Mouse (Mus musculus): ENCODE measurements at regions not wholly inside any gene's neighbourhood (a gene's known extent, or its start where the extent isn't known, plus 50 kb on each side); places are given as distances from the start of the nearest gene placed in this dataset.

- DNase-seq = no peak
Measured at GRCm38 (mm10) chr8:86147586-86147985, 306.8 kb downstream of the Phkb start.

- no peak for DNase-seq
Measured at GRCm38 (mm10) chr8:86125244-86125643, 284.5 kb downstream of the Phkb start.

GRCm38 (mm10) chr8:86124655-86125054 is 283.9 kb downstream of the Phkb start:
- no peak for DNase-seq
